Comparison of ENCODE assay signal across 12 mouse cellular contexts in genomic region chr7:112828016-112828695, GRCm38 (mm10).
A peak's percentile ranks its signal among the peaks of the same experiment; 100 is the strongest.
DNase-seq lines count a peak whose midpoint lies in the region; ATAC-seq lines count a peak whose summit lies in the region.
"Had no signal": no experiment of that assay in that cellular context is flagged by ENCODE, and none has a peak within 500 bp of the region (broad histone marks: within the 10 kb centered on the region; RNA-seq: fewer than 3 reads in every experiment).

No protein-coding gene starts in this region.

- no peaks in the 10 kb centered on the region for H3K9me3 ChIP-seq in heart, embryonic 16.5 days (replicated peaks; ENCODE audit: control insufficient read depth, low read length)
- H3K9me3 ChIP-seq in midbrain, embryonic 11.5 days (ENCODE audit: control insufficient read depth, low read length) = no peaks in the 10 kb centered on the region
- H3K9me3 ChIP-seq: midbrain, embryonic 13.5 days had no signal

- no peak for DNase-seq in heart, adult 8-10 months (ENCODE audit: low spot score)
- peak; percentile 34 for DNase-seq in adrenal gland, postnatal 10 days
- peak; percentile 85 to 90 for DNase-seq in kidney, adult 8-10 months
- DNase-seq in lung, postnatal 10 days = peak; percentile 34
- DNase-seq in urinary bladder, postnatal 25 days (ENCODE audit: low spot score) = no peak
- no peak for DNase-seq in midbrain, embryonic 11.5 days (ENCODE audit: low spot score, missing footprints)
- DNase-seq in cerebellum, postnatal 36 days = no peak
- DNase-seq: thymus, postnatal 14 days had no signal

- H3K4me2 ChIP-seq in heart, embryonic 16.5 days (ENCODE audit: low read depth, low read length) = no peak overlapping the region
- H3K4me2 ChIP-seq in midbrain, embryonic 11.5 days = no peak overlapping the region
- H3K4me2 ChIP-seq: midbrain, embryonic 13.5 days had no signal

- no peak for ATAC-seq in heart, embryonic 16.5 days (replicated peaks; ENCODE audit: extremely low read depth, insufficient read depth, low FRiP score)
- ATAC-seq in midbrain, embryonic 11.5 days (ENCODE audit: low FRiP score) = no peak
- ATAC-seq: midbrain, embryonic 13.5 days had no signal

- H3K4me3 ChIP-seq in heart, embryonic 16.5 days (ENCODE audit: low read length) = no peak overlapping the region
- no peak overlapping the region for H3K4me3 ChIP-seq in midbrain, embryonic 11.5 days (ENCODE audit: low read depth, low read length)
- H3K4me3 ChIP-seq: erythroblast, embryonic 14.5 days; midbrain, embryonic 13.5 days had no signal

- peaks cover 51% of the 10 kb centered on the region for H3K4me1 ChIP-seq in heart, embryonic 16.5 days (ENCODE audit: control insufficient read depth, insufficient read depth, low read length)
- peaks cover 46% of the 10 kb centered on the region for H3K4me1 ChIP-seq in midbrain, embryonic 11.5 days (ENCODE audit: control insufficient read depth, insufficient read depth, low read length)

- 52% methylated on average over 10 of the region's 10 CpGs for WGBS in heart, embryonic 16.5 days
- WGBS in midbrain, embryonic 11.5 days = 63% methylated on average over 10 of the region's 10 CpGs

- H3K27me3 ChIP-seq in heart, embryonic 16.5 days (ENCODE audit: control insufficient read depth, insufficient read depth, low read length) = no peaks in the 10 kb centered on the region
- H3K27me3 ChIP-seq in midbrain, embryonic 11.5 days (ENCODE audit: control insufficient read depth, insufficient read depth, low read length) = 0 out of 2 replicates have a peak, but pooled peaks cover 3% of the 10 kb centered on the region

- peak overlapping the region; percentile 34; the same call in 1 of the 2 replicates for H3K27ac ChIP-seq in heart, embryonic 16.5 days (ENCODE audit: low read length)
- no peak overlapping the region for H3K27ac ChIP-seq in midbrain, embryonic 11.5 days (ENCODE audit: low read depth, low read length)

- no peaks in the 10 kb centered on the region for H3K36me3 ChIP-seq in heart, embryonic 16.5 days (ENCODE audit: control insufficient read depth, insufficient read depth)
- no peaks in the 10 kb centered on the region for H3K36me3 ChIP-seq in midbrain, embryonic 11.5 days (ENCODE audit: control insufficient read depth, insufficient read depth, low read length)
- H3K36me3 ChIP-seq: G1E; midbrain, embryonic 13.5 days had no signal

- H3K9ac ChIP-seq in heart, embryonic 16.5 days (ENCODE audit: low read length) = 0 out of 2 replicates have a peak overlapping the region, but pooled peaks have one; percentile 9
- no peak overlapping the region for H3K9ac ChIP-seq in midbrain, embryonic 11.5 days (ENCODE audit: low read length)
- H3K9ac ChIP-seq: midbrain, embryonic 13.5 days had no signal

Comparison
In these comparisons a context has a peak if more than half of its experiments do, and no peak if none do; other contexts are left out.
1. DNase-seq: peak in adrenal gland, postnatal 10 days (single experiment), kidney, adult 8-10 months (2 of 2) and lung, postnatal 10 days (single experiment); none in heart, adult 8-10 months (single experiment), urinary bladder, postnatal 25 days (single experiment), midbrain, embryonic 11.5 days (single experiment) and cerebellum, postnatal 36 days (0 of 2).